Mouse (Mus musculus): ENCODE measurements around the gene Dscam. TPM values are rescaled to one million over a fixed set of nuclear protein-coding genes. Genes with fewer than 3 reads are reported as not detected.

Gene Dscam
- polyA plus RNA-seq, 2 experiments from 2014 or later, result 0.25 to 0.55 TPM

DNA sequence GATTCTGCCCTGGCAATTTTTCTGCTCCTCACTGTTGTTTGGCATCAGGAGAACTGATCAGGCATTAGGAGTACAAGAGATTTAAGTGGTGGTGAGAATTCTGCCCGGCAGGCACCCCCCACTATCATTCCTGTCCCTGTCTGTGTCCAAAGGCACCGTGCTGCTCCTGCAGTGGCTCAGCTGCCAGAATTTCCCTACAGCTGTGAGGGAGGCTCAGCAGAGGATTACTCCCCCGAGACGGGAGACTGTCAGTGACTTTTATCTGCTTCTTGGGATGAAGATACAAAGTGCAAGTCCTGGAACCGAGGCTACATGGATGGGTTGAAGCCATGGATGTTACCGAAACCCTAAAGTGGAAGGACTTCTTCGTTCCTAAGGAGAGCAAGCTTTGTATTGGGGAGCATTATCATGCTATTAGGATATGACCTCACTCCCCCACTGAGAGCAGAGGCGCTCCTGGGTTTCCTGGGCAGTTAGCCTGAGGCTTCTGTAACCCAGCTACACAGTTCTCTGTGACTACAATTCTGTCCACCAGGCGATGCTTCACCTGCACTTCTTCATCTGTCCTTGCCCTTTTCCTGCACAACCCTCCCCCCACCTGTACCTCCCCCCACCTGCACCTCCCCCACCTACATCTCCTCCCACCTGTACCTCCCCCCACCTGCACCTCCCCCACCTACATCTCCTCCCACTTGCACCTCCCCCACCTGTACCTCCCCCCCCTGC is 412.8 kb downstream of the Dscam start:
- ATAC-seq, result no peak

GRCm38 (mm10) chr16:96756994-96757393 is 413.6 kb downstream of the Dscam start:
- no peak for ATAC-seq

DNA sequence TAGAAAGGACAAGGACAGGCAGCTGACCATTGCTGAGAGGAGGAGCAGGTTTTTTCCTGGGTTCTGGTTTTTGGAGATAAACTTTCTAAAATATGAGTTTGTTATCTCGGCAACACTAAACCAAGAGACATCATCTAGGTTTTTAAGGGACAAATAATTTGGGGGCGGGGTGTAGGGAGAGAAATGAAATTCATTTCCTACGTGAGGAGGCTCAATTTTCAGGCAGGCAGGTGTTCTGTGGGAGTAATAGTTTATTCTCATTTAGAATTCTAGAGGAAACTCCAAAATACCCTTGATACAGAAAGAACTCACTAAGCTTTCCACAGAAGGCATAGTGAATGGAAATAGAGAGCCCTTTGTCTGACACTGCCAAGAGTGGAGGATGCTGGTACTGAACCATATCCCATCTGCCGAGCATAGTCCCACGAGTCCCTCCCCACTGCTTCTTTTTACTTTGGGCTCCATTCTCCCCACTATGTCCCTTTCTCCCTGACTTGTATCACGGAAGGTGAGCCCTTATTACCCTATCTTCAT is 415.5 kb downstream of the Dscam start:
- no peak for ATAC-seq

- ATAC-seq, result no peak
Measured at GRCm38 (mm10) chr16:96754381-96754780, 416.2 kb downstream of the Dscam start.

DNA sequence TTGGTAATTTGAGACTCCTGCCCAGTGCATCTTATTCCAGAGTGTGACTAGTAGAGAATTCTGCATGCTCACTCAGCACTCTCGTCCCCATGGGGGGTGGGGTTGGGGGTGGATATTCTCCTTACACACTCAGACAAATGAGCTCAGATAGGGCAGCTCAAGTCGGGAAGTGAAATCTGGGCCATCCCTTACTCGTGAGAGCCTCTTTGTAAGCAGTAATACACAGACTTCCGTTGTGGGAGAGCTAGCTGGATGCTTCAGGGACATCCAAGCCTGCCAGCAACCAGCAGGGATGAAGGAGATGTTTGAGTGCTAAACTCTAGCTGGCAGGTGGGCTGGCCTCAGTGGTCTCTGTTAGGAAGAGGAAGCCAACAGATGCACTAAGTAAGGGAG is 416.8 kb downstream of the Dscam start:
- no peak for ATAC-seq

DNA sequence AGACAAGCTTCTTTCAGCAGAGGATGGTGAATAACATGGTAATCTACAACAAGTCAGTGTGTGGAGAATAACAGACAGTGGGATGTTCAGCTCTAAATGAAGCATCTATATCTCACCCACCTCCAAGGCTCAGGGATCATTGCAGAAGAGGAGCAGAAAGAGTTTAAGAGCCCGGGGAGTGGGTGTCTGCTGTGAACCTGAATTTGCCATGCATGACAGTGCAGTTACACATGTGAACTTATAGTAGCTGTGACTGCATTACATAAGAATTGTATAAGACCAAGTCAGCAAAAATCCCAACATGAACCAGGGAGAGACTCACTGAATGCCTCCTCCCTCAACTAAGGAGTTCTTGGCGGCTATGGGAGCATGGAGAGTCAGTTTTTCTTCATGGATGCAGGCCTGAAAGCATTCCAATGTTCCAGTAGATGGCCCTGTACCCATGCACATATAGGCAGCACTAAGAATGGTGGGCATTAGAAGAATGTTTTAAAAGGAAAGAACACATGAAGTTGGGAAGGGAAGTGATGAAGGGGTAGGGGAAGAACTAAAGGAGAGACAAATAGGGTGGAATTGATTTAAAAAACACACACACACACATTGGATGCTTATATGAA is 417.3 kb downstream of the Dscam start:
- ATAC-seq, result no peak

GRCm38 (mm10) chr16:96742475-96743255 is 427.9 kb downstream of the Dscam start:
- ATAC-seq, result no peak

DNA sequence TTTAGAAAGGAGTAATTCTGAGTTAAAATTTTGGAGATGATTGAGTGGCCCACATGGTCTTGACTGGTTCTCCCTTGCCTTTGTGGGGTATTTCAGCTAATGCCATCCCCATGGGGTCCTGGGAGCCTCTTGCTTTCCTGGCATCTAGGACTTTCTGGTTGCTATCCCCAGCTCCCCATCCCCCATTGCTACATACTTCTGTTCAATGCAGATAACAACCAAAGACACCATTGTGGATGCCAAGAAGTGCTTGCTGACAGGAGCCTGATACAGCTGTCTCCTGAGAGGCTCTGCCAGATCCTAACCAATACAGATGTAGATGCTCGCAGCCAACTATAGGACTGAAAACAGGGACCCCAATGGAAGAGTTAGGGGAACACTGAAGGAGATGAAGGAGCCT is 429.2 kb downstream of the Dscam start:
- ATAC-seq, result no peak

- ATAC-seq, result no peak
Measured at GRCm38 (mm10) chr16:96740073-96741055, 430.2 kb downstream of the Dscam start.

DNA sequence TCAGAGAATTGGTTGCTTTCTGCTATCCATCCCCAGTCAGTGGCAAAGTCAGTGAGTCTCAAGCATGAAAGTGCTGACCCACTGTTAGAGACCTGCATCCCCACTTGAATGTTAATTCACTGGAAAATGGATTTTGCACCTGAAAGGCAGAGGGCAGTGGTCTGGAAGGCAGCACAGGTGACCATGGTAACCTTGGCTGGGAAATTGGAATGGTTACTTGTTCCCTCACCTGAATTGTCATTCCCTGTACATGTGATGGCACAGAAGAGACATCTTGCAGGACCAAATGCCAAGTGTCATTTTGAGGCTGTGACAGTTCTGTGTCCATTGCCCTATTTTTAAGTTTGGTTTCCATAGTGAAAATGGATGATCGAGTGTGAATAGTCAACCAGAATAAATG is 434.1 kb downstream of the Dscam start:
- ATAC-seq, result no peak

DNA sequence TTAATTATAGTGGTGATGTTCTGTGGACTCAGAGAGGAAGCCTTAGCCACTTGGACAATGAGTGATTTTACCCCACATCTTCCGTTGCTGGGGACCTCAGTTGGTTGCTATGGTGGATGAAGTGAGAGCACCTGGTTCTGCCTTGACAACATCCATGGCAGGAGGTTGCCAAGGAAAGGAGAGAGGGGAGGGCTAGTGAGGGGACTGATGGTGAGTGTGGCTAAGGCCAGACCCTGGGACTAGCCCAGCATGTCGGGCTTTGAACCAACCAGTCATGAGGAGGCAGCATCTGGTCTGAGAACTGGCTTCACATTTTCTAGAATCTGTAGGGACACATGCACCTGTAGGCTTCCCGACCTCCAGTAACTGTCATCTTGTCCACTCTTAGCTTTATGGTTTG is 439.7 kb downstream of the Dscam start:
- ATAC-seq, result no peak

DNA sequence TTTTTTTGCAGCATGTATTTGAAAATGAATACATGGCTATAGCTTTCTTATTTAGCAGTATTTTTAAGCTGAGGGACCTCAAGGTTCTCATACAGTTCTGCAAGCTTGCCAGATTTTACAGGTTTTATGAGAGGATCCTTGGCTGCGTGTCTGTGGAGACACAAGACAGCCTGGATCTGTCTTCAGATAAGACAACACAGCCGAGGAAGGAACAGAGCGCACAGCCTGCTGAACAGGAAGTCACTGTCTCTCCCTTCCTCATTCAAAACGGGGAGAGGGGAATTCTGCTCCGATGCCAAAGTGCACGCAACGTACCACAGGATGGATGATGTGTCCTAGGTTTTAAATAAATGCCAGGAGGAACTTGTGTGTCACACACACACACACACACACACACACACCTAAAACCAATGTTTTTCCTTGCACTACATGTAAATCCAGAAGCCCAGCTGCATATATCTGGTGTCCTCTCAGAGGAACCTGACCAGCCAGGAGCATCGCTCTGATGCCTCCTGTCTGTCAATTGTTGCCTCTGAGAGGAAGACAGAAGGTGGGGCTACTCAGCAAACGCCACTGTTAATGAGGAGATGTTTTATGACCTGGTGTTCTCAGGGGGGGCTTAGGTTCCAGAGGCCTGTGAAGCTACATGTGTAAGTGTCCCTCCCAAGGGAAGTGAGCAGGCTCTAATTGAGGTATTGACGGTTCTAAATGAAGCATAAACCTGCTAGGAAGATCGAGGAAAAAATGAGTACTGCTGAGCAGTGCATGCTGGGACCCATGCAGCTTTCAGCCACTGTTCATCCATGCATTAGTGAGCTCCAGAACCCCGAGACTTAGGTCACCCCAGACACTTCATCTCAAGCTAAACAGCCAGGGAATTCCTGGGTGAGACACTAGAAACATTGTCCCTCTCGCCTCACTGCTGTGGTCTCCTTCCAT is 442.4 kb downstream of the Dscam start:
- ATAC-seq, result no peak

DNA sequence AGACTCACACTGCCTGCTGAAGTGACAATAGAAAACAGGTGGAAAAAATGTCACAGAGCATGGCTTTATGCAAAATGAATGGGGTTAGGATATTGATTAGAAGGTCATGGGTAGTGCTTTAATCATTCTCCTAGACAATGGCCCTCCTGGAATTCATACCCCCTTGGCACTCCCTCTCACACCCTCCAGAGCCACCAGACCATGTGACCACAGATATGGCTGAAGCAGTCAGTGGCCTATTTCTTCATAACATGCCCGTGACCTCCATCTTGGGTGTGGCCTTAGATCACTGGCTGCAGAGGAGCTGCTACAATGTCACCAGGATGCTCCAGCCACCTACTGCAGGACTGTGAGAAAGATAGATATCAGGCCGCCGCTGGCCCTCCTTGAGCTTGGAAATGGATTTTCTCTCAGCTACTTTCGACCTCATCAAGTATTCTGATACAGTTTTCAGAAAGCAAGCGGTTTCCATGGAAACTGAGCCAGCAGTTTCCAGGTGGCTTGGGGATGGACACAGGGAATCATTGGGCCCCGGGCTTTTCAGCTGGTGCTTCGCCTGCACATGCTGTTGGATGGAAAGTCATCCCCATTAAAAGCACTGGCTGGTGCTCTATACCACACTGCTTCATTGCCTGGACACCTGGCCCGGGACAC is 445.4 kb downstream of the Dscam start:
- no peak for ATAC-seq

DNA sequence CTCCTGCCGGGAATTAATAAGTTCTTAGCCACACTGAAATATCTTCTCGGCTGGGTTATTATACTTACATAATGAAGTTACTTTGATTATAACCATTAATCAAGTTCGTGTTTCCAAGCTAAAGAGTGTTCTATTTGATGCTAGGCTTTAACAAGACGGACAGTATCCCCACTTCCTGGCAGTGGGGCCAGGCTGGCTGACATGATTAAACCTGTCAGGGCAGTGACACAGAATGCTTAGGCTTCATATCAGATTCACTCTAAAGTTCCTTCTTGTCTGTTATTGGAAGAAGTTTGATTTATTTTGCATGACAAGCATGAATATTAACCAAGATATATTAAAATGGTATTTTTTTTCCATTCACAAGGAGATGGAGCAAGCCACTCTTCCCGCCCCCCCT is 446.0 kb downstream of the Dscam start:
- ATAC-seq, result no peak

DNA sequence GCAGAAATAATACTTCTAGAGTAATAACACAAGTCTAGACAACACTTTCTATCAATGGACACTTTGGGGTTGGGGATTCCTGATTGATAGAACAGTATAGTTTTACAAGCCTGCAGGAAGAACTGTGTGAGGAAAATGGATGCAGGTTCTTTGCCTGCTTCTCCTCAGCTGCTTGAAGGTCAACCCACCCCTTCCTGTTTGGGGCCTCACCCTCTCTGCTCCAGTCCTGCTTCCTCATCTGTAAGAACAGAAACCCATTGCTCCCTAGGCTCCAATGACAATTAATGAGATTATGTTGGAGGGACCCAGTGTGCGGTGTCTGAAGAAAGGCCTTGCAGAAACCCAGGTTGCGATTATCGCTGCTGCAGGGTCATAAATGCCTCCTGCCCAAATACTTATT is 446.4 kb downstream of the Dscam start:
- ATAC-seq, result no peak

DNA sequence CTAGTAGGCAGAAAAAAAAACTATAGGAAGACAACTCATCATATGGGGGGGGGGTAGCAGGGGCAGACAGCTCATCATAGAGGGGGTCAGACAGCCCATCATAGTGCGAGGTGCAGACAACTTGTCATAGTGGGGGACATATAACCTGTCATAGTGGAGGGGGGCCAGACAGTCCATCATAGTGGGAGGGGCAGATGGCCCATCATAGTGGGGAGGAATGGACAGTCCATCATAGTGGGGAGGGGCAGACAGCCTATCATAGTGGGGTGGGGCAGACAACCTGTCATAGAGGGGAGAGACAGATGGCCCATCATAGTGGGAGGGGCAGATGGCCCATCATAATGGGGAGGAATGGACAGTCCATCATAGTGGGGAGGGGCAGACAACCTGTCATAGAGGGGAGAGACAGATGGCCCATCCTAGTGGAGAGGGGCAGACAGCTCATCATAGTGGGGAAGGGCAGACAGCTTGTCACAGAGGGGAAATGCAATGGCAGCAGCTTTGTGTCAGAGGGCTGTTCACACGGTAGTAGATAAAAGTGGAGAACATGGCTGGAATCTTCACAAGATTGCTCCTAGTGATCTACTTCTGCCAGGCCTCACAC is 447.4 kb downstream of the Dscam start:
- no peak for ATAC-seq

DNA sequence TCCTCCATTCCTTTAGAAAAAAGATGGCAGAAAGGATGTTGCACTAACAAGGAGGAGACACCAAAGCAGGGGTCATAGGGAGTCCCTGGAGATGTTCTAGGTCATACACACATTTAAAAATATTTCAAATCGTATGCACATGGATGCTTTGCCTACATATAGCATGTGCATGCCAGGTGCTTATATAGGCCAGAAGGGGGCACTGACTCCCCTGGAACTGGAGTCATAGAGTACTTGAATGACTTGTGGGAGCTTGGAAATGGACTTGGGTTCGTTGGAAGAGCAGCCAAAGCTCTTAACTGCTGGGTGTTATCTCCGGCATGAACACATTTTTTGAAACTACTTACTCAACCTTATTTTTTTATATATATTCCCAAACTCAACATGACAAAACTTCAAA is 448.4 kb downstream of the Dscam start:
- ATAC-seq, result no peak

- no peak for ATAC-seq
Measured at GRCm38 (mm10) chr16:96721241-96721640, 449.3 kb downstream of the Dscam start.

- no peak for ATAC-seq
Measured at GRCm38 (mm10) chr16:96720666-96721065, 449.9 kb downstream of the Dscam start.

- ATAC-seq, result no peak
Measured at GRCm38 (mm10) chr16:96718221-96718620, 452.3 kb downstream of the Dscam start.
